Mouse (Mus musculus) hindbrain, embryonic 14.5 days (tissue): ENCODE measurements around the gene Kxd1. TPM values are rescaled to one million over a fixed set of nuclear protein-coding genes. Genes with fewer than 3 reads are reported as not detected.
A peak's percentile ranks its signal among the peaks of the same experiment; 100 is the strongest.

Source experiments
- ATAC-seq: fragments of 200-750 bp; cut with Nextera tagmentation; 2 replicates; pipeline ENCODE4 v1.8.0; 2017; ENCODE audit warnings: moderate number of reproducible peaks, mild to moderate bottlenecking, moderate TSS enrichment, moderate library complexity; ENCODE audit not compliant: low FRiP score
- DNase-seq: peaks from one replicate; pipeline ENCODE4 v3.0.0-alpha.2; 2015; ENCODE audit warnings: low spot score
- H3K27ac ChIP-seq: fragments of 300-500 bp; sonication (generic); 2 replicates; pipeline ENCODE4 v1.5.1; 2014; ENCODE audit warnings: mild to moderate bottlenecking, moderate library complexity
- H3K27me3 ChIP-seq: fragments of 300-500 bp; sonication (generic); 2 replicates; pipeline ENCODE4 v1.6.1; 2014; ENCODE audit warnings: mild to moderate bottlenecking, low read length, mixed read lengths; ENCODE audit not compliant: control insufficient read depth, insufficient read depth
- H3K36me3 ChIP-seq: fragments of 300-500 bp; sonication (generic); replicated peaks from 2 replicates; pipeline ENCODE4 v1.6.1; 2014; ENCODE audit not compliant: control insufficient read depth, insufficient read depth
- H3K4me1 ChIP-seq: fragments of 300-500 bp; sonication (generic); replicated peaks from 2 replicates; pipeline ENCODE4 v1.6.1; 2014; ENCODE audit warnings: antibody characterized with exemption, low read length, mixed read lengths; ENCODE audit not compliant: control insufficient read depth, insufficient read depth
- H3K4me2 ChIP-seq: fragments of 300-500 bp; sonication (generic); replicated peaks from 2 replicates; pipeline ENCODE4 v1.6.1; 2014; ENCODE audit warnings: mild to moderate bottlenecking, moderate library complexity
- H3K4me3 ChIP-seq: fragments of 300-500 bp; sonication (generic); replicated peaks from 2 replicates; pipeline ENCODE4 v1.5.1; 2014; ENCODE audit warnings: mild to moderate bottlenecking, low read length
- H3K9ac ChIP-seq: fragments of 300-500 bp; sonication (generic); 2 replicates; pipeline ENCODE4 v1.6.1; 2014
- H3K9me3 ChIP-seq: fragments of 300-500 bp; sonication (generic); 2 replicates; pipeline ENCODE4 v1.6.1; 2016; ENCODE audit warnings: low read length; ENCODE audit not compliant: control insufficient read depth
- WGBS: fragments of 180-500 bp; shearing (Covaris S2); extraction: QIAGEN DNeasy Blood & Tissue Kit; methylation state at CpG from one replicate; pipeline ENCODE4 v1.1.7; 2014; 5-methylcytosine and 5-hydroxymethylcytosine counted together
- polyA plus RNA-seq: library from polyadenylated mRNA; unstranded; fragments of >200 nt; fragmentation: Nextera tagmentation; extraction: Ambion mirVana; gene quantifications from 2 replicates; pipeline ENCODE4 v1.2.1, GENCODE M21; 2014

Kxd1 gene
- polyA plus RNA-seq, 1 experiment from 2014 or later: 46.5 TPM

- Histone ChIP-seq H3K4me2 (no peak overlapping the region), H3K4me1 (peaks cover 6% of the 10 kb centered on the region; the same call in 1 of the 2 replicates), H3K9ac (no peak overlapping the region), H3K36me3 (no peaks in the 10 kb centered on the region), H3K27ac (no peak overlapping the region), H3K27me3 (no peaks in the 10 kb centered on the region), H3K4me3 (no peak overlapping the region), H3K9me3 (no peaks in the 10 kb centered on the region)
- 56% methylated on average over 1 of the region's 1 CpGs for WGBS
- DNase-seq: no peak
- no peak for ATAC-seq
Observed at GRCm38 (mm10) chr8:70552836-70553235, 25.1 kb upstream of the Kxd1 start.

GRCm38 (mm10) chr8:70551558-70552161, 23.9 kb upstream of the Kxd1 start:
- no peak overlapping the region for H3K27ac ChIP-seq
- H3K36me3 ChIP-seq: no peaks in the 10 kb centered on the region
- H3K27me3 ChIP-seq: no peaks in the 10 kb centered on the region
- WGBS: 79% methylated on average over 3 of the region's 3 CpGs
- DNase-seq (no peak), ATAC-seq (no peak)
- H3K4me2 ChIP-seq: no peak overlapping the region
- no peak overlapping the region for H3K4me3 ChIP-seq
- no peak overlapping the region for H3K9ac ChIP-seq
- H3K9me3 ChIP-seq: no peaks in the 10 kb centered on the region
- H3K4me1 ChIP-seq: peaks cover 6% of the 10 kb centered on the region; the same call in 1 of the 2 replicates

GRCm38 (mm10) chr8:70549412-70550184, 21.8 kb upstream of the Kxd1 start:
- Histone ChIP-seq H3K9ac (no peak overlapping the region), H3K4me3 (no peak overlapping the region), H3K4me1 (peaks cover 6% of the 10 kb centered on the region; the same call in 1 of the 2 replicates), H3K27ac (no peak overlapping the region), H3K27me3 (no peaks in the 10 kb centered on the region), H3K36me3 (no peaks in the 10 kb centered on the region), H3K9me3 (no peaks in the 10 kb centered on the region), H3K4me2 (no peak overlapping the region)
- 93% methylated on average over 10 of the region's 10 CpGs for WGBS
- DNase-seq (no peak), ATAC-seq (no peak)

- Histone ChIP-seq H3K4me1 (no peaks in the 10 kb centered on the region; the same call in 1 of the 2 replicates), H3K27ac (no peak overlapping the region), H3K9me3 (no peaks in the 10 kb centered on the region), H3K36me3 (no peaks in the 10 kb centered on the region), H3K9ac (no peak overlapping the region), H3K4me2 (no peak overlapping the region), H3K27me3 (no peaks in the 10 kb centered on the region), H3K4me3 (no peak overlapping the region)
- no peak for DNase-seq
- 89% methylated on average over 6 of the region's 6 CpGs for WGBS
- no peak for ATAC-seq
Observed at GRCm38 (mm10) chr8:70547762-70548161, 20.0 kb upstream of the Kxd1 start.

GRCm38 (mm10) chr8:70546412-70546811, 18.7 kb upstream of the Kxd1 start:
- ATAC-seq (no peak), DNase-seq (no peak)

GRCm38 (mm10) chr8:70544200-70544687, 16.5 kb upstream of the Kxd1 start:
- WGBS: 77% methylated on average over 6 of the region's 6 CpGs
- ATAC-seq (no peak), DNase-seq (no peak)
- Histone ChIP-seq H3K9ac (no peak overlapping the region), H3K36me3 (no peaks in the 10 kb centered on the region), H3K4me2 (no peak overlapping the region), H3K27me3 (no peaks in the 10 kb centered on the region), H3K27ac (no peak overlapping the region), H3K9me3 (no peaks in the 10 kb centered on the region), H3K4me1 (peaks cover 15% of the 10 kb centered on the region), H3K4me3 (no peak overlapping the region)

More at GRCm38 (mm10) chr8:70546412-70546811, 18.7 kb upstream of the Kxd1 start:
- Histone ChIP-seq H3K9me3 (no peaks in the 10 kb centered on the region), H3K9ac (no peak overlapping the region), H3K4me2 (no peak overlapping the region), H3K4me1 (peaks cover 2% of the 10 kb centered on the region; the same call in 1 of the 2 replicates), H3K27ac (no peak overlapping the region), H3K36me3 (no peaks in the 10 kb centered on the region), H3K27me3 (no peaks in the 10 kb centered on the region), H3K4me3 (no peak overlapping the region)
- 90% methylated on average over 4 of the region's 4 CpGs for WGBS

GRCm38 (mm10) chr8:70541081-70541480, 13.3 kb upstream of the Kxd1 start:
- H3K4me1 ChIP-seq: peaks cover 15% of the 10 kb centered on the region
- H3K36me3 ChIP-seq: peaks cover 11% of the 10 kb centered on the region
- H3K9me3 ChIP-seq: no peaks in the 10 kb centered on the region
- WGBS: 86% methylated on average over 5 of the region's 5 CpGs
- H3K27ac ChIP-seq: no peak overlapping the region
- H3K4me2 ChIP-seq: peak overlapping the region; percentile 93
- 0 out of 2 replicates have a peak overlapping the region, but pooled peaks have one; percentile 55 for H3K4me3 ChIP-seq
- no peak for ATAC-seq
- DNase-seq: no peak
- H3K9ac ChIP-seq: 0 out of 2 replicates have a peak overlapping the region, but pooled peaks have one; percentile 72
- no peaks in the 10 kb centered on the region for H3K27me3 ChIP-seq

GRCm38 (mm10) chr8:70540507-70541071, 12.8 kb upstream of the Kxd1 start:
- 55% methylated on average over 7 of the region's 7 CpGs for WGBS

GRCm38 (mm10) chr8:70540013-70540506, 12.3 kb upstream of the Kxd1 start:
- ATAC-seq: no peak

More at GRCm38 (mm10) chr8:70540507-70541071, 12.8 kb upstream of the Kxd1 start:
- Histone ChIP-seq H3K27ac (no peak overlapping the region), H3K9me3 (no peaks in the 10 kb centered on the region), H3K4me1 (peaks cover 15% of the 10 kb centered on the region), H3K4me2 (peak overlapping the region; percentile 93), H3K4me3 (peak overlapping the region; percentile 55), H3K36me3 (peaks cover 15% of the 10 kb centered on the region), H3K9ac (peak overlapping the region; percentile 72), H3K27me3 (no peaks in the 10 kb centered on the region)
- DNase-seq (no peak), ATAC-seq (no peak)

More at GRCm38 (mm10) chr8:70540013-70540506, 12.3 kb upstream of the Kxd1 start:
- Histone ChIP-seq H3K4me1 (peaks cover 15% of the 10 kb centered on the region), H3K4me3 (peak overlapping the region; percentile 55), H3K9me3 (no peaks in the 10 kb centered on the region), H3K4me2 (peak overlapping the region; percentile 93), H3K36me3 (peaks cover 20% of the 10 kb centered on the region), H3K27me3 (no peaks in the 10 kb centered on the region), H3K9ac (peak overlapping the region; percentile 72), H3K27ac (peak overlapping the region; percentile 88; the same call in 1 of the 2 replicates)
- 17% methylated on average over 4 of the region's 4 CpGs for WGBS
- DNase-seq: no peak
